Mouse (Mus musculus) bone marrow, adult 2 months (tissue): ENCODE results near the gene Irgm1.

Experiments
- CTCF ChIP-seq: fragments of 200-500 bp; IDR thresholded peaks from 2 replicates; pipeline ENCODE4 v1.5.1; 2011; ENCODE audit warnings: low read length, control low read depth; ENCODE audit not compliant: control insufficient read depth, insufficient read depth
- POLR2A ChIP-seq: fragments of 200-500 bp; IDR thresholded peaks from 2 replicates; pipeline ENCODE4 v1.6.1; 2011; ENCODE audit warnings: low read depth, mild to moderate bottlenecking, control low read depth, low read length, borderline replicate concordance; ENCODE audit not compliant: control insufficient read depth

DNA sequence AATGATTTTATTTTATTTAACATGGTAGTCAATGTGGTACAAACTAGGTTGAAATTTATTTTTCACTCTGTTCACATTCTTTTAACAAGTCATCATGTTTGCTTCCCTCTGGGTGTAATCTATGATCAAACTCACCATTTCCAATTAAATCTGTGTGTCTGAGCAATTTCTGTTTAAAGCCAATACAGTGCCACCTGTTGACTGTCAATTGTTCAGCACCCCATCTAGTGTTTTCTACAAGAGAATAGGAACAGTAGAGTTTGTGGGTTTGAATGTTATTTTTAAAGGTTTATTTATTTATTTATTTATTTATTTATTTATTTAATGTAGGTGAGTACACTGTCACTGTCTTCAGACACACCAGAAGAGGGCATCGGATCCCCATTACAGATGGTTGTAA is 5.2 kb upstream of the Irgm1 start:
- no peak for TF ChIP-seq CTCF
- TF ChIP-seq POLR2A: no peak
